Mouse (Mus musculus) cerebellum, adult 11-12 months (tissue): Measurements from ENCODE around the gene Higd2a.

Experiments
- DNase-seq: peaks from one replicate; pipeline ENCODE4 v3.0.0; 2022

Higd2a gene

DNA sequence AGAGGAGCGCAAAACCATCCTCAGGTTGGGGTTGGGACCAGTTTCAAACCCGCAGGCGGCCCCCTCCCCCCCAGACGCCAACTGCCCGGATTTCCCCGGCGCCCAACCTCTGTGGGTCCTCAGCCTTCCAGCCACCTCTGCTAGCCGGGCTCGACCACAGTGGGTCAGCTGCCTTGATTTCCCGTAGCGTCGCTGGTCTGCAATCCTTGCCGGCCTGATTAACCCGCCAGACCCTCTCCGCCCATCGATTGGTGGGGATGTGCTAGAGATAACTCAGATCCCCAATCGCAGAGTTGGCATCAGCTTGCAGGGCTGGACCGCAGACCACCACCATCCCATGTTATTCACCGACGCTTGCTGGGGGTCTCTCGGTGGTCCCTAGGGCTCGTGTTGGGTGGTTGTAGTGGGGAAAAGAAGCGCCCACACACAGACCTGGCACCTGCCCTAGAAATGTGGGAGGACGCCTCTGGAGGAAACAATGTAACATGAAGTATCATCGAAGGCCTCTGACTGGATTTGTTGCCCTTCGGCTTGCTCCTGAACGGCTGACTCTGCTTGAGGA lies 32.0 kb downstream of the Higd2a start:
- DNase-seq = peak; percentile 66

DNA sequence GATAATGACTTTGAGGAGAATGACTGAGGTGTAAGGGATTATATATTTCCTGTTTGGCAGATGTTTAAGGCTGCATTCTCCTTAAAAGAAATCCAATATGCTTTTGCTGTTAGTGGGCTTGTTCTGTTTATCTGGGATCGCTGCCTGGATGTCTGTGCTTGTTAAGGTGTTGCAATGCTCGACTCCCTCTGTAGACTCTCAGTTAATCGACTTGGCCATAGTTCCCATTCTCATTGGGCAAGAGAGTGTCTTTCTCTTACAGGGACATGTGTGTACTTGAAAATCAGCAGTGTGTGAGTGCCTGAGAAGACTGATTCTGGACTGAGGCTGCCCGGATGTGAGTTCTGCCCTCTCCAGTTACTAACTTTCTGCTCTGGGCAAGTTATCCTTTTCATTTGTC lies 39.1 kb downstream of the Higd2a start:
- DNase-seq = no peak

DNA sequence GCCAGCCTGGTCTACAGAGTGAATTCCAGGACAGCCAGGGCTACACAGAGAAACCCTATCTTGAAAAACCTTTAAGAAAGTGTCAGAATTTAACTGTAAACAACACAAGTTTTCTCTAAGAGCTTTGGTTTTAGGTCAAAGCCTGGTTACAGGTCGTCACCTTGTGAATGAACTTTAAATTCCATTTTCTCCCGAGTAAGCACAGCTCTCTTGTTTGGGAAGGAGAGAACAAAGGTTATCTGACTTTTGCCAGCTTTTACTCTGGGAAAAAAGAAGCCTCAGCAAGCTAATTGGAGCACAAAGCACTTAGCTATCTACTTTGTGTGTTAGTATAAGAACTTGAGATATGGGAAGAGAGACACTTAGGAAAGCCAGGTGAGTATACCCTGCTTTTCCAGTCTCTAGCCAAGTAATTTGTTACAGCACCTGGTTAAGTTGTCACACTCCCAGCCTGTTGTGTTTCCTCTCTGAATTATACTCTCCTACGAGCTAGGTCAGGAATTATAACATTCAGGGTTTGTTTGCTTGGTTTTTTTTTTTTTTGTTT lies 42.8 kb downstream of the Higd2a start:
- DNase-seq = no peak

DNA sequence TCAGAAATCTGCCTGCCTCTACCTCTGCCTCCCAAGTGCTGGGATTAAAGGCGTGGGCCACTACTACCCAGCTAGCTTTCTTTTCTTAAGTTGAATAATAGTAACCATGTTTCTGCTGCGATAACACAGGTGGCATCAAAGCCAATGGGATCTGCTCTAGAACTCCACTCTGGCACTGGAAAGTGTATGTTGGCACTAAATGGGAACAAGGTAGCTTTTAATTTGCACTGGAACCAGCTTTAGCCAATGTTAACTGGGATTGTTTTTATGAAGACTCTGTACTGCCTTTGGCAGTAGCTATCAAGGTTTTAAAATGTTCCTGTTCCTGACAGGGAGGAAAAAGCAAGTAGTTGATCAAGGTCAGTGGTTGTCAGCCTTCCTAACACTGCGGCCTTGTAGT lies 45.0 kb downstream of the Higd2a start:
- no peak for DNase-seq
